Mouse (Mus musculus) heart, embryonic 14.5 days (tissue): ENCODE results near the gene Pold4. TPM values are rescaled to one million over a fixed set of nuclear protein-coding genes. Genes with fewer than 3 reads are reported as not detected.

Experiments
- ATAC-seq: fragments of 200-750 bp; cut with Nextera tagmentation; 2 replicates; pipeline ENCODE4 v1.8.0; 2017; ENCODE audit warnings: low read depth, moderate TSS enrichment; ENCODE audit not compliant: insufficient number of reproducible peaks, insufficient read depth, low FRiP score
- H3K27ac ChIP-seq, 2 experiments: fragments of 200-500 bp in 1 of 2; fragments of 300-500 bp in 1 of 2; sonication (generic) in 1 of 2; replicated peaks in 1 of 2; 2 replicates each; pipeline ENCODE4 v1.5.1; 2012 to 2014; ENCODE audit warnings: low read depth in 2 of 2, low read length in 2 of 2, control low read depth in 1 of 2, mild to moderate bottlenecking in 1 of 2, mixed read lengths in 1 of 2; ENCODE audit not compliant: control insufficient read depth in 1 of 2, insufficient read depth in 1 of 2
- H3K27me3 ChIP-seq: fragments of 300-500 bp; sonication (generic); 2 replicates; pipeline ENCODE4 v1.6.1; 2014; ENCODE audit warnings: mild to moderate bottlenecking, low read length, control low read depth; ENCODE audit not compliant: control insufficient read depth, insufficient read depth
- H3K36me3 ChIP-seq: fragments of 300-500 bp; sonication (generic); 2 replicates; pipeline ENCODE4 v1.6.1; 2014; ENCODE audit warnings: mild to moderate bottlenecking, control low read depth, low read length, mixed read lengths; ENCODE audit not compliant: control insufficient read depth, insufficient read depth
- H3K4me1 ChIP-seq, 2 experiments: fragments of 200-500 bp in 1 of 2; fragments of 300-500 bp in 1 of 2; sonication (generic) in 1 of 2; 2 replicates each; pipeline ENCODE4 v1.6.1; 2012 to 2014; ENCODE audit warnings: low read length in 2 of 2, control low read depth in 1 of 2, mixed read lengths in 1 of 2; ENCODE audit not compliant: control insufficient read depth in 2 of 2, insufficient read depth in 2 of 2
- H3K4me2 ChIP-seq: fragments of 300-500 bp; sonication (generic); 2 replicates; pipeline ENCODE4 v1.6.1; 2014; ENCODE audit warnings: mild to moderate bottlenecking, low read length
- H3K4me3 ChIP-seq, 2 experiments: fragments of 200-500 bp in 1 of 2; fragments of 300-500 bp in 1 of 2; sonication (generic) in 1 of 2; 2 replicates each; pipeline ENCODE4 v1.5.1; 2012 to 2014; ENCODE audit warnings: low read length in 2 of 2, mild to moderate bottlenecking in 2 of 2, control low read depth in 1 of 2, low read depth in 1 of 2, moderate library complexity in 1 of 2; ENCODE audit not compliant: control insufficient read depth in 1 of 2, insufficient read depth in 1 of 2
- H3K9ac ChIP-seq: fragments of 300-500 bp; sonication (generic); 2 replicates; pipeline ENCODE4 v1.6.1; 2014; ENCODE audit warnings: mild to moderate bottlenecking, low read length
- H3K9me3 ChIP-seq: fragments of 300-500 bp; sonication (generic); 2 replicates; pipeline ENCODE4 v1.6.1; 2016; ENCODE audit warnings: low read length, control low read depth; ENCODE audit not compliant: control insufficient read depth
- WGBS: fragments of 180-500 bp; shearing (Covaris S2); extraction: QIAGEN DNeasy Blood & Tissue Kit; methylation state at CpG from one replicate; pipeline ENCODE4 v1.1.7; 2014; 5-methylcytosine and 5-hydroxymethylcytosine counted together
- polyA plus RNA-seq: library from polyadenylated mRNA; unstranded; fragments of >200 nt; fragmentation: Nextera tagmentation; extraction: Ambion mirVana; gene quantifications from 2 replicates; pipeline ENCODE4 v1.2.1, GENCODE M21; 2014

Gene Pold4
- 20.9 and 26.8 TPM in 2 replicates for polyA plus RNA-seq

- Histone ChIP-seq H3K4me3 (peak within 1 kb of the TSS; percentile 53 to 77), H3K27ac (peak within 1 kb of the TSS; percentile 73 to 85), H3K27me3 (peaks cover 13% of the 10 kb centered on the region), H3K4me1 (peaks cover 4 to 5% of the 10 kb centered on the region in 2 experiments), H3K9ac (peak within 1 kb of the TSS; percentile 73), H3K9me3 (no peaks in the 10 kb centered on the region), H3K36me3 (no peaks in the 10 kb centered on the region), H3K4me2 (peak within 1 kb of the TSS; percentile 68)
- peak; percentile 84 for ATAC-seq
- WGBS: 7% methylated on average over 26 of the region's 26 CpGs
Measured at GRCm38 (mm10) chr19:4231253-4232185, at the start of gene Pold4. Pold4 (plus strand) TSS chr19:4231899.

- Histone ChIP-seq H3K27ac (no peak overlapping the region), H3K4me2 (no peak overlapping the region), H3K27me3 (no peaks in the 10 kb centered on the region), H3K4me1 (peaks cover 24 to 28% of the 10 kb centered on the region in 2 experiments), H3K9me3 (no peaks in the 10 kb centered on the region), H3K9ac (no peak overlapping the region), H3K4me3 (no peak overlapping the region), H3K36me3 (no peaks in the 10 kb centered on the region)
- WGBS: 90% methylated on average over 2 of the region's 2 CpGs
- ATAC-seq: no peak
Measured at GRCm38 (mm10) chr19:4183689-4184088, 48.0 kb upstream of the Pold4 start.

- Histone ChIP-seq H3K36me3 (no peaks in the 10 kb centered on the region), H3K27ac (peak overlapping the region; percentile 2 to 42; a peak in 2 of 4 replicates), H3K9ac (no peak overlapping the region), H3K4me2 (peak overlapping the region; percentile 16; the same call in 1 of the 2 replicates), H3K9me3 (no peaks in the 10 kb centered on the region), H3K4me3 (no peak overlapping the region), H3K4me1 (peaks cover 24 to 28% of the 10 kb centered on the region in 2 experiments), H3K27me3 (no peaks in the 10 kb centered on the region)
- ATAC-seq: no peak
- 45% methylated on average over 15 of the region's 15 CpGs for WGBS
Measured at GRCm38 (mm10) chr19:4184976-4185975, 46.4 kb upstream of the Pold4 start.

- Histone ChIP-seq H3K9ac (no peak overlapping the region; the same call in 1 of the 2 replicates), H3K36me3 (no peaks in the 10 kb centered on the region), H3K9me3 (no peaks in the 10 kb centered on the region), H3K27ac (0 out of 4 replicates have a peak overlapping the region, but pooled peaks of 1 of the 2 experiments have one; percentile 19), H3K4me3 (no peak overlapping the region), H3K4me2 (no peak overlapping the region), H3K27me3 (no peaks in the 10 kb centered on the region), H3K4me1 (peaks cover 29 to 37% of the 10 kb centered on the region in 2 experiments)
- ATAC-seq: no peak
- 55% methylated on average over 3 of the region's 3 CpGs for WGBS
Measured at GRCm38 (mm10) chr19:4187303-4187702, 44.4 kb upstream of the Pold4 start.

- Histone ChIP-seq H3K9me3 (no peaks in the 10 kb centered on the region), H3K27ac (no peak overlapping the region), H3K36me3 (peaks cover 13% of the 10 kb centered on the region), H3K4me2 (no peak overlapping the region), H3K27me3 (no peaks in the 10 kb centered on the region), H3K9ac (no peak overlapping the region), H3K4me3 (no peak overlapping the region), H3K4me1 (peaks cover 38 to 48% of the 10 kb centered on the region in 2 experiments)
- ATAC-seq: no peak
- WGBS: 80% methylated on average over 12 of the region's 12 CpGs
Measured at GRCm38 (mm10) chr19:4189051-4189620, 42.6 kb upstream of the Pold4 start.

- Histone ChIP-seq H3K4me1 (peaks cover 26 to 37% of the 10 kb centered on the region in 2 experiments), H3K9me3 (no peaks in the 10 kb centered on the region), H3K9ac (peak within 1 kb of the TSS; percentile 93), H3K4me2 (peak within 1 kb of the TSS; percentile 94), H3K4me3 (peak within 1 kb of the TSS; percentile 68 to 71), H3K27ac (peak within 1 kb of the TSS; percentile 78 to 89), H3K27me3 (no peaks in the 10 kb centered on the region), H3K36me3 (peaks cover 30% of the 10 kb centered on the region)
- ATAC-seq: no peak
- 50% methylated on average over 4 of the region's 4 CpGs for WGBS
Measured at GRCm38 (mm10) chr19:4190831-4191334, 40.8 kb upstream of the Pold4 start, which contains the start of gene Tbc1d10c. Tbc1d10c (minus strand) TSS chr19:4191284.
